Mouse (Mus musculus): ENCODE measurements around the gene Cdh20. TPM values are rescaled to one million over a fixed set of nuclear protein-coding genes. Genes with fewer than 3 reads are reported as not detected.

Gene Cdh20
- polyA plus RNA-seq (2016; fragmentation: Nextera tagmentation; extraction: Ambion mirVana) = 0.69 and 1.0 TPM in 2 replicates

- under 1% methylated on average over 46 of the region's 46 CpGs for WGBS
- peak within 1 kb of the TSS; percentile 60 for H3K4me3 ChIP-seq
These were observed at the start of gene Cdh20 for GRCm38 (mm10) chr1:104768371-104769249. Cdh20 (plus strand) TSS chr1:104768529.

GRCm38 (mm10) chr1:104746816-104747215, 21.5 kb upstream of the Cdh20 start:
- ATAC-seq (ENCODE audit: low FRiP score, low read depth) = peak; percentile 91
- H3K4me1 ChIP-seq = peaks cover 10% of the 10 kb centered on the region
- WGBS = 0% methylated on average over 1 of the region's 1 CpGs
- H3K4me3 ChIP-seq = no peak overlapping the region
- H3K27me3 ChIP-seq = no peaks in the 10 kb centered on the region
- no peak overlapping the region for H3K9ac ChIP-seq (replicated peaks)
- H3K4me2 ChIP-seq (replicated peaks) = no peak overlapping the region
- peak overlapping the region; percentile 52; the same call in 1 of the 2 replicates for H3K27ac ChIP-seq (replicated peaks)
- H3K9me3 ChIP-seq = no peaks in the 10 kb centered on the region
- H3K36me3 ChIP-seq = no peaks in the 10 kb centered on the region

More at GRCm38 (mm10) chr1:104768371-104769249, at the start of gene Cdh20:
- Histone ChIP-seq H3K36me3 (no peaks in the 10 kb centered on the region), H3K4me1 (peaks cover 9% of the 10 kb centered on the region), H3K9ac (replicated peaks) (peak within 1 kb of the TSS; percentile 62), H3K27ac (replicated peaks) (no peak within 1 kb of the TSS), H3K9me3 (no peaks in the 10 kb centered on the region), H3K27me3 (peaks cover 34% of the 10 kb centered on the region), H3K4me2 (replicated peaks) (peak within 1 kb of the TSS; percentile 99)
- ATAC-seq (ENCODE audit: low FRiP score, low read depth) = peak; percentile 80

- Histone ChIP-seq H3K4me1 (peaks cover 10% of the 10 kb centered on the region), H3K27me3 (no peaks in the 10 kb centered on the region), H3K4me2 (replicated peaks) (no peak overlapping the region), H3K27ac (replicated peaks) (no peak overlapping the region), H3K9ac (replicated peaks) (no peak overlapping the region), H3K4me3 (no peak overlapping the region), H3K36me3 (no peaks in the 10 kb centered on the region), H3K9me3 (no peaks in the 10 kb centered on the region)
- ATAC-seq (ENCODE audit: low FRiP score, low read depth) = no peak
- WGBS = 44% methylated on average over 4 of the region's 4 CpGs
These were observed 20.9 kb upstream of the Cdh20 start for GRCm38 (mm10) chr1:104747438-104747837.

GRCm38 (mm10) chr1:104754483-104754882, 13.8 kb upstream of the Cdh20 start:
- Histone ChIP-seq H3K9me3 (no peaks in the 10 kb centered on the region), H3K4me1 (no peaks in the 10 kb centered on the region), H3K9ac (replicated peaks) (no peak overlapping the region), H3K36me3 (no peaks in the 10 kb centered on the region), H3K4me2 (replicated peaks) (no peak overlapping the region), H3K4me3 (no peak overlapping the region), H3K27me3 (no peaks in the 10 kb centered on the region), H3K27ac (replicated peaks) (no peak overlapping the region)
- ATAC-seq (ENCODE audit: low FRiP score, low read depth) = no peak
- WGBS = 77% methylated on average over 8 of the region's 8 CpGs

- ATAC-seq (ENCODE audit: low FRiP score, low read depth) = no peak
- no peak overlapping the region for H3K9ac ChIP-seq (replicated peaks)
- H3K36me3 ChIP-seq = no peaks in the 10 kb centered on the region
- H3K9me3 ChIP-seq = no peaks in the 10 kb centered on the region
- no peak overlapping the region for H3K4me2 ChIP-seq (replicated peaks)
- H3K4me1 ChIP-seq = no peaks in the 10 kb centered on the region
- 38% methylated on average over 4 of the region's 4 CpGs for WGBS
- no peaks in the 10 kb centered on the region for H3K27me3 ChIP-seq
- no peak overlapping the region for H3K4me3 ChIP-seq
- no peak overlapping the region for H3K27ac ChIP-seq (replicated peaks)
These were observed 12.4 kb upstream of the Cdh20 start for GRCm38 (mm10) chr1:104755896-104756295.

- WGBS = under 1% methylated on average over 12 of the region's 12 CpGs
- Histone ChIP-seq H3K27ac (replicated peaks) (no peak overlapping the region), H3K36me3 (no peaks in the 10 kb centered on the region), H3K27me3 (peaks cover 34% of the 10 kb centered on the region), H3K4me3 (peak overlapping the region; percentile 60), H3K4me2 (replicated peaks) (peak overlapping the region; percentile 99), H3K9ac (replicated peaks) (peak overlapping the region; percentile 62), H3K4me1 (peaks cover 9% of the 10 kb centered on the region), H3K9me3 (no peaks in the 10 kb centered on the region)
- ATAC-seq (ENCODE audit: low FRiP score, low read depth) = peak; percentile 70
These were observed 900 bp downstream of the Cdh20 start for GRCm38 (mm10) chr1:104769250-104769607.

GRCm38 (mm10) chr1:104771937-104772336, 3.6 kb downstream of the Cdh20 start:
- Histone ChIP-seq H3K9ac (replicated peaks) (no peak overlapping the region), H3K36me3 (no peaks in the 10 kb centered on the region), H3K4me3 (no peak overlapping the region), H3K4me1 (peaks cover 9% of the 10 kb centered on the region), H3K9me3 (no peaks in the 10 kb centered on the region), H3K27me3 (peaks cover 34% of the 10 kb centered on the region), H3K27ac (replicated peaks) (no peak overlapping the region), H3K4me2 (replicated peaks) (no peak overlapping the region)
- no peak for ATAC-seq (ENCODE audit: low FRiP score, low read depth)
- WGBS = 58% methylated on average over 4 of the region's 4 CpGs

- Histone ChIP-seq H3K27me3 (peaks cover 26% of the 10 kb centered on the region), H3K4me1 (peaks cover 6% of the 10 kb centered on the region), H3K36me3 (no peaks in the 10 kb centered on the region), H3K27ac (replicated peaks) (no peak overlapping the region), H3K4me2 (replicated peaks) (no peak overlapping the region), H3K9me3 (no peaks in the 10 kb centered on the region), H3K9ac (replicated peaks) (no peak overlapping the region), H3K4me3 (no peak overlapping the region)
- WGBS = 91% methylated on average over 2 of the region's 2 CpGs
- no peak for ATAC-seq (ENCODE audit: low FRiP score, low read depth)
These were observed 4.9 kb downstream of the Cdh20 start for GRCm38 (mm10) chr1:104773207-104773606.

- 59% methylated on average over 3 of the region's 3 CpGs for WGBS
- ATAC-seq (ENCODE audit: low FRiP score, low read depth) = no peak
- no peaks in the 10 kb centered on the region for H3K36me3 ChIP-seq
- H3K27me3 ChIP-seq = no peaks in the 10 kb centered on the region
- no peak overlapping the region for H3K9ac ChIP-seq (replicated peaks)
- no peaks in the 10 kb centered on the region for H3K9me3 ChIP-seq
- no peaks in the 10 kb centered on the region for H3K4me1 ChIP-seq
- no peak overlapping the region for H3K4me3 ChIP-seq
- no peak overlapping the region for H3K4me2 ChIP-seq (replicated peaks)
- H3K27ac ChIP-seq (replicated peaks) = no peak overlapping the region
These were observed 25.2 kb downstream of the Cdh20 start for GRCm38 (mm10) chr1:104793488-104793887.

GRCm38 (mm10) chr1:104796146-104796545, 27.8 kb downstream of the Cdh20 start:
- H3K9ac ChIP-seq (replicated peaks) = no peak overlapping the region
- peak; percentile 47; the same call in 1 of the 2 replicates for ATAC-seq (ENCODE audit: low FRiP score, low read depth)
- no peak overlapping the region for H3K4me2 ChIP-seq (replicated peaks)
- H3K27me3 ChIP-seq = no peaks in the 10 kb centered on the region
- H3K36me3 ChIP-seq = no peaks in the 10 kb centered on the region
- no peaks in the 10 kb centered on the region for H3K9me3 ChIP-seq
- H3K4me3 ChIP-seq = no peak overlapping the region
- H3K27ac ChIP-seq (replicated peaks) = no peak overlapping the region
- 66% methylated on average over 3 of the region's 3 CpGs for WGBS
- H3K4me1 ChIP-seq = no peaks in the 10 kb centered on the region

GRCm38 (mm10) chr1:104797139-104797538, 28.8 kb downstream of the Cdh20 start:
- Histone ChIP-seq H3K4me3 (no peak overlapping the region), H3K27ac (replicated peaks) (no peak overlapping the region), H3K27me3 (no peaks in the 10 kb centered on the region), H3K9me3 (no peaks in the 10 kb centered on the region), H3K4me2 (replicated peaks) (no peak overlapping the region), H3K4me1 (no peaks in the 10 kb centered on the region), H3K36me3 (no peaks in the 10 kb centered on the region), H3K9ac (replicated peaks) (no peak overlapping the region)
- 88% methylated on average over 4 of the region's 4 CpGs for WGBS
- no peak for ATAC-seq (ENCODE audit: low FRiP score, low read depth)

GRCm38 (mm10) chr1:104804746-104805145, 36.4 kb downstream of the Cdh20 start:
- 96% methylated on average over 6 of the region's 6 CpGs for WGBS
- no peak for ATAC-seq (ENCODE audit: low FRiP score, low read depth)
- H3K4me1 ChIP-seq = peaks cover 6% of the 10 kb centered on the region; the same call in 1 of the 2 replicates

More at GRCm38 (mm10) chr1:104804746-104805145, 36.4 kb downstream of the Cdh20 start:
- Histone ChIP-seq H3K9ac (replicated peaks) (no peak overlapping the region), H3K27me3 (no peaks in the 10 kb centered on the region), H3K4me3 (no peak overlapping the region), H3K36me3 (no peaks in the 10 kb centered on the region), H3K9me3 (no peaks in the 10 kb centered on the region), H3K4me2 (replicated peaks) (no peak overlapping the region), H3K27ac (replicated peaks) (no peak overlapping the region)
